Mouse (Mus musculus) kidney, postnatal 4 days (tissue): ENCODE measurements at regions not wholly inside any gene's neighbourhood (a gene's known extent, or its start where the extent isn't known, plus 50 kb on each side); places are given as distances from the start of the nearest gene placed in this dataset.

Source experiments
- DNase-seq, 2 experiments: peaks; one replicate each; pipeline ENCODE4 v3.0.0; 2021; ENCODE audit warnings: mixed read lengths in 2 of 2

DNA sequence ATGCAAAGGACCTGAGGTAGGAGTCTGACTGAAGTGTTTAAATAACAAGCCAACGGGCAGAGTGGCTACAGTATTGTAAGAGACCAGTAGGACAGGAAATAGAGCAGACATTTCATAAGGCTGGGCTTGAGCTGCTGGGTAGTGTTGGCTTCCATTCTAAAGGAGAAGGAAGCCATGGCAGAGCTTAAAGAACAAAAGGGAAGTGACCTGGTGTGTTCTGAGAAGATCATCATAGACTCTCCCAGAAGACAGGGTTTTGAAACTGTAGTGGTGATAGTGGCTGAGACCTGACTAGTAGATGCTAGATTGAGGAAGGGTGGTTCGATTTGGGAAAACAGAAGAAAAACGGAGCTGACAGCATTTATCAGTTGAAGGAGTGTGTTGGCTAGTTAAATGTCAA, 514.1 kb upstream of the Zfp462 start:
- no peak for DNase-seq

- DNase-seq: no peak
Observed at GRCm38 (mm10) chr4:54460596-54460995, 484.3 kb upstream of the Zfp462 start.

GRCm38 (mm10) chr4:54469176-54469575, 475.7 kb upstream of the Zfp462 start:
- DNase-seq: no peak

DNA sequence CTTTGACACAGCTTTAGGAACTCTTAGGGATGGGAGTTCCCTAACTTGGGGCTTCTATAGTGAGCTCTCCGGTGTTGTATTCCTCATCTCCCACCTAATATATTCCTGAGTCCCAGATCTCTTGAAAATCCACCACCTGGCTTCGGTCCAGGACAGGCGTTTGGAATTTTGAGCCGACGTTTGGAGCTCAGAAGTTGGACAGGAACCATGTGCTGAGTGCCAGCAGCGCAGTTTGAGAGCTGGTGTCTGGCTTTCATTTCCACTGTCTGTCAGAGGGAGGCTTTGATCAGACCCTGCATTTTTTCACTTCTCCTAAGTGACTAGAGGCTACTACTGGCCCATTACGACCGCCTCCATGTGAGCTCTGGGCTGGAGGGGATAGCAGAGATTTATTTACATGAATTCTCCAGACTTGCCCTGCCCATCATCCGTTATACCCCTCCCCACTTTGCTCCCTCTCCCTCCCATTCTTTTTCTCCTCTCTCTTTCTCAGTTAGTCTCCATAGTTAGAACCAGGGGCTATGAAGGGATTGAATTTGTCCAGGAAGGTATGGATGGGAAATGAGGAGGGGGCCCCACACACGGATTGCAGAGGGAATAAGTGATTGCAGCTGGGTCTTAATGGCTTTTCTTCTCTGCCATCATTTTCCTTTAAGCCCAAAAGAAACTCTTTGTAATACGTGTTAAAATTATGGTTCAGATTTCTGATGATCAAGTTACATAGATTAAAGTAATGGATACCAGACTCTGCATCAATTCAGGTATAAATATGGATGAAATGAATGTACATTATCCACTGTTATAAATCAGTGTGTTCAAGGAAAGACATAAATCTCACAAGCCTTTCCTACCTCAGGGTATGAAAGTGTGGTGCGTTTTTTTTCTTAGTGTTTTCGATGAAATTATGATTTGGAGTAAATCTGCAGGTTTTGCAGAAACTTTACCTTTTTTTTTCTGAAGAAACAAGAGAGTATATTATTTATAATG, 474.5 kb upstream of the Zfp462 start:
- peak; percentile 49 to 57 for DNase-seq

DNA sequence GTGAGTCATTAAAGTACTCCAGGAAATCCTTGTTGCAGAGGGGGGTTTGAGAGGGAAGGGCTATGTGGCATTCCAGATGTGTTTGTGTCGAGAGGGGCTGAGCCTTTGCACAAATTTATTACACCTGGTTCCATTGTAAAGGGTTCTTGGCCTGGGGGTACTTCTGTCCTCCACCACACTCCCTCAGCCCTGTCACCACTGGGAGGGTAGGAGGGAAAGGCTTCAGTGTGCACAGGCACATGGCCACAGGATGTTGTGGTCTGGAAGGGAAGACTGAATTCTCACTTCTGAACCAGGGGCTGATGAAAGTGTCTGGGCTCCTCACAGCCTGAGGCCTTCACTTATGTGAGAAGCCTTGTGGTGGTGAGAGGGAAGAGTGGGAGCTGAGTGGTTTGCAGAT, 473.8 kb upstream of the Zfp462 start:
- no peak for DNase-seq

DNA sequence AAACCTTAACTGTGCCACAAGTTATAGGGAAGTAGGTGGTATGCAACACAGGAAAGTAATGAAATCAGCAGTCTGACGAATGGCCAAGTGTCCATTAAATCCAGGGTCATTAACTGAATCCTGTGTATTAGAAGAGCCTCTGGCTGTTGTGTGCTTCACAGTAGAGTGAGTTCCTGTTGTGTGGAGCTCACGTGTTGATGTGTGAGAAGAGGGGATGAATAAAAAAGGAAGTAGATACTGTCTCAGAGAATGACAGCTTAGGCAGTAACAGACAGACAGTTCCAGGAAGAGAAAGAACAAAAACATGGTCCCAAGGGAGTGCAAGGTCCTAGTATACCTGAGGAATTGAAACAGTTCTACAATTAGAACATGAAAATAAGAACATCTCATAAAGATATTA, 463.1 kb upstream of the Zfp462 start:
- no peak for DNase-seq

DNA sequence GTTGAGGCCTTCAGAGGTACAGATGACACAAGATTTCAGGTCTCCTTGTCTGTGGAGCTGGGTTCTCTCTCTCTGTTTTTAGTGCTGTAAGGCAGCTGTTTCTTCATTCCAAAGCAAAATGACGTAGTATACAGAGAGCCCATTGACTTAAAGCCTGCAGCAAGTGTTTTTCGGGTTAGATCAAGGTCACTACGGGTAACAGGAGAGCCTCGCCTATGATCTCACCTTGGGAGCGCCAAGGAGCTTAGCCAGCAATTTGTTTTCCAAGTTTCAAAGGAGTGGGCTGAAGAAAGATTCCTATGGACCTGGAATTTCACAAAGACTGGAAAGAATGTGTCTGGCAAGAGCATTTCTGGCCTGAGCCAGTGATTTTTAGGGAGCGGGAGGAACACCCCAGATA, 451.8 kb upstream of the Zfp462 start:
- no peak for DNase-seq

DNA sequence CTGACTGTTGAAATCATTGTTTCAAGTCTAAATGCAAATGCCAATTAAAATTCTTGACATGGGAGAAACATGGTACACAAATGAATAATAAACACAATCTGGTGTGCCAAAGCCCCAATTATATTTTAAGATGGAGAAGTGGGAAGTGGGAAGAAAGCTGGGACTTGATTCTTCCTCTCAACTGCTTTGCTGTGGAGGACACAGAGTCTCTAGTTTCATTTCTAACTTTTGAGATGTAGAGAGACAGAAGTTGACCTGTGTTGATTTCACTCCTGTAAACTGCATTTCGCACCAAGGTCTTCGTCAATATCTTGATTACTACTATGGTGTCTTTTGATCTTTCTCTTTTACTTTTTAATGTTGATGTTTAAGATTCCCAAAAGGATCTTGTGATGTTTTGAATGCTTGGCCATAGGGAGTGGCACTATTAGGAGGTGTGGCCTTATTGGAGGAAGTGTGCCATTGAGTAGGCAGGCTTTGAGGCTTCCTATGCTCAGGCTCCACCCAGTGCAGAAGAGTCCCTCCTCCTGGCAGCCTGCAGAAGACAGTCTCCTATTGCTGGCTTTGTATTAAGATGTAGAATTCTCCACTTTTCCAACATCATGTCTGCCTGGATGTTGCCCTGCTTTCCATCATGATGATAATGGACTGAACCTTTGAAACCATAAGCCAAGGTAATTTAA, 447.4 kb upstream of the Zfp462 start:
- no peak for DNase-seq

- no peak for DNase-seq
Observed at GRCm38 (mm10) chr4:54515934-54516333, 428.9 kb upstream of the Zfp462 start.

DNA sequence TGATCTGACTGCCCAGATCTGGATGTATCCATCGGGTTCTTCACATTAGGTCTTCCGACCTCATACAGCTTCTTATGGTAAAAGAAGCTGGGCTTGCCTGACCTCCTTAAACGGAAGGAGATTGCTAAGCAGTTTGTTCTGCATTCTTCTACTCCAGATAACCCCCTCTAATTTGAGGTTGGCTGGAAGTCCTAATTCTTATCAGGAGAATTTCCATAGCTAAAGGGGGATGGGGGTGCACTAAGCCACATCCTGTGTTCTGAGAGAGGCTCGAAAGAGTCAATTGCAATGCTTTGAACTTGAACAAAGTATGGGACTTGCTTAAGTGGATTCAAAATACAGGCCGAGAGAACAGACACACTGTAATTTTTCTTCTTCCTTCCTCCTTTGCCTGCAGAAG, 421.6 kb upstream of the Zfp462 start:
- peak in 1 of 2 experiments; percentile 17 for DNase-seq

DNA sequence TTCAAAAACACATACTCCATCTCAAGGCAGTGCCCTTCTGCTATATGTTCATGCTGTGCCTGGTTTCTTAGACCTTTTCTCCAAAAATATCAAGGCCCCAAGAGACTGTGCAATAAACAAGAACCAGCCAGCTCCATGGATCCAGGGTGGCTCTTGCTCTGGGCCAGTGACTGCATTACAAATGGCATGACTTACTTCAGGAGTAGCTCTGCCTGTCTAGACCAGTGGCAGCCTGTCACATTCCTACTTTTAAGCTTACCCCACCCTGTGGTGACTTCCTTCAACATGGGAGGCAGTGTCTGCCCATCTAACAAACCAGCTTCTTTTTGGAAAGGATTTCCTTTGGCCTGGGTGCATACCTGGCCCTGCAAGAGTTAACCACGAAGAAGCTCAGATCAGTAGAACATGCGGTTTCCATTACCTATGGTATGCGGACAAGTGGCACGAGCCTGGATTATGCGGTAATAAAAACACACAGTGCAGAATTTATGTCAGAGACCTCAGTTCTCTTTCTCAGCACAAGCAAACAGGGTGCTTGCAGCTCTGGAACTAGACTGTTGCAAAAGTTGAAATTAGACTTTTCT, 418.8 kb upstream of the Zfp462 start:
- no peak for DNase-seq

GRCm38 (mm10) chr4:54527660-54528059, 417.2 kb upstream of the Zfp462 start:
- peak; percentile 13 to 54 for DNase-seq

DNA sequence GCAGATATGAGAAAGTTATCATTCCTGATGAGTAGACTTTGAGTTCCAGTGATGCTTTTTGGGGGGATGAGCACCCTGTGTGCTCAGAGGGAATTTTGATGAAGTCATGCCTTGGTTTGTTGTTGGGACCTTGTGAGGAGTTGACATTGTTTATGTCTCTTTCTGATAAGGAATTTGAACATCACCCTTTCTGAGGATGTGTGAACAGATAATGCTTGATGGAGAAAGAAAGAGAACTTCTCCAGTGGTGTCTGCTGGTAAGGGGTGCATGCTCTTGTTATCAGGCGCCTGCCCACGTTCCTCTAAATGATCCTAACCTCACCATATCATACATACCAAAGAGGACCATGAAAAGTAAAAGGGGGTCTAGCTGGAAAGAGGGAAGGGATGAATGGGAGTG, 413.1 kb upstream of the Zfp462 start:
- DNase-seq: no peak

GRCm38 (mm10) chr4:54533846-54534245, 411.0 kb upstream of the Zfp462 start:
- DNase-seq: peak; percentile 16 to 21

DNA sequence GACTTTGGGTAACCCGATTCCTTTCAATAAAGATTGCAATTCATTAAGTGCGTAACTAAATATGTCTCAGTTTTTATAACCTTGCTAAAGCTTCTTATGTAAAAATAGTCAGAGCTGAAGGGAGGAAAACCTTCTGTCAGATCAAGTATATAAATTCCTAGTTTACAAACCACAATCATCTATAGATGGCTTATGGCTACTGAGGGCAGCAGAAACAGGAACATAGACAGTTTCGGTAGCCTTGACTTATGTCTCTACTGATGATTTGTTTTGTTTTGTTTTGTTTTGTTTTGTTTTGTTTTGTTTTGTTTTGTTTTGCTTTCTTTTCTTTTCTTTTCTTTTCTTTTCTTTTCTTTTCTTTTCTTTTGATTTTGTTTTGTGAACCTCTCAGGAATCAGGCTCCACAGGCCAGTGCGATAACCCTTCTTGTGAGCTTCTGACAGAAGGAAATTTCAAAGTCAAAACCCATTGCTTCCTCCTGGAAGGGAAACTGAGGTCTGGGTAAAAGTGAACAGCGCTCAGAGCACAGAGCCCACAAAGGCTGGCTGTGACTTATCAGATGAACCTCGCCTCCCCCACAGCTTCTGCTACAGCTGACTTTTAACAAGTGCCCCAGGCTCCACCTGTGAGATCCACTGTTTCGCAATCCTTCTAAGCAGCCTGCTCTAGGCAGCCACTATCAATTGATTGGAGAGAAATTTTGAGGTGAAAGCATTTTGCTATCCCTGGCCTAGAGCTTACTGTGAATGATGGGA, 391.8 kb upstream of the Zfp462 start:
- no peak for DNase-seq

- DNase-seq: no peak
Observed at GRCm38 (mm10) chr4:54563075-54563474, 381.8 kb upstream of the Zfp462 start.

DNA sequence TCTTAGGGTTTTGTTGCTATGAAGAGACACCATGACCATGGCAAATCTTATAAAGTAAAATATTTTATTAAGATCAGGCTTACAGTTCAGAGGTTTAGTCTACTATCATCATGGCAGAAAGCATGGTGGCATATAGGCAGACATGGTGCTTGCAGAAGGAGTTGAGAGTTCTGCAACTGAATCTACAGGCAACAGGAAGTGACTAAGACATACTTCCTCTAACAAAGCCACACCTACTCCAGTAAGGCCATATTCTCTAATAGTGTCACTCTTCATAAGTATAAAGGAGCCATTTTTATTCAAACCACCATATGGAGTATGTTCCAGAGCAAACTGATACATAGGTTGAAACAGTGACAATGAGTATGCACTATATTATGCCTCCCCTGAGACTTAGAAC, 371.7 kb upstream of the Zfp462 start:
- DNase-seq: no peak

GRCm38 (mm10) chr4:54587197-54587596, 357.7 kb upstream of the Zfp462 start:
- DNase-seq: peak in 1 of 2 experiments; percentile 4

- DNase-seq: no peak
Observed at GRCm38 (mm10) chr4:54588704-54589103, 356.1 kb upstream of the Zfp462 start.

- peak; percentile 22 to 50 for DNase-seq
Observed at GRCm38 (mm10) chr4:54601671-54602512, 343.0 kb upstream of the Zfp462 start.

- no peak for DNase-seq
Observed at GRCm38 (mm10) chr4:54602513-54603205, 342.2 kb upstream of the Zfp462 start.
